Mouse (Mus musculus): ENCODE measurements around the gene Tlr6. TPM values are rescaled to one million over a fixed set of nuclear protein-coding genes. Genes with fewer than 3 reads are reported as not detected.

The Tlr6 gene
- 1 to 10 TPM in 1 of 2 experiments, under 1 TPM in 1; 0.95 to 1.0 TPM for total RNA-seq (2021)
- long read RNA-seq, experiment 1, result 0 reads
- long read RNA-seq, experiment 2, result 0 reads

DNA sequence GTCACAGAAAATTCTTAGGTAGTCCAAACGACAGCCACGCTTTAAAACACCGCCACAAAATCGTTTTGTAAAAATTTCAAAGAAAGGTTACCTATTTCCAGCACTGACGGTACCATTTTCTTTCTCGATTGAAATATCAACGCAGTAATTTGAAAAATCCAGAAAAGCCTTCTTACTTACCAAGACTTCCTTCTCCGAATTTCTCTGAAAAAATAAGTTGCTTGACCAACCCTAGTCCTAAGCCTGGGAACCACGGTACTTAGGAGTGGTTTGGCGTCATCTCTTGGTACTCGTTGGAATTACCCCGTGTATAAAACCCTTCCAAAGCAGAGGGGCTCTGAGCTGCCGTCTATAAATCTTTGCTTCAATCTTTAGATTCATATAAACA lies at the start of gene Tlr6:
Tlr6 (minus strand) TSS at position 255 of the 388 bp plus-strand sequence.
- H3K27ac ChIP-seq, result peak within 1 kb of the TSS; percentile 40; the same call in 1 of the 2 replicates
- peak; percentile 29 to 60 for DNase-seq (ENCODE audit: low spot score in 2 of 2)
- peak within 1 kb of the TSS; percentile 42 for H3K4me3 ChIP-seq
- peak; percentile 88 for TF ChIP-seq CTCF (conservative IDR thresholded peaks at IDR 0.05)

DNA sequence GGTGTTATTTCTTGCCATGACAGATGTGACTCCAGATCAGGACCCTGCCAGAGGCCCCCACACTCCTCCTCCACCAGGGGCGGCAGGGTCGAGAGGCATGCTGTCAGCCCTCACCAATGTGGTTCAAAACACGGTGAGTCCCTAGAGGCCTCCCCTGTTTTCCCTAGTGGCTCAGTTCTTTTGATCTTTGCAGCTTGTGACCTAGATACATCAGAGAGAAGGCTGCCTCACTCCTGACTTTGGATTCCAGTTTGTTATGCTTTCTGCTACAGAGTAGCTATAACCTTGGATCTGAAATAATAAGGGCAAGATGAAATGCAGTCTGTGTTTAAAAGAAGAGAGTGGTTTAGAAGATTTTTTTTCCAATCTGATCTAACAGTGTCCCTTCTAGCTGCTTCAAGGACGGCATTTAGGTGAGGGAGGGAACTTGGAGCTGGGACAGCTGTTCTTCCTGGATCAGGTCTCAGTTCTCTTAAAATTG lies 46.2 kb upstream of the Tlr6 start:
- TF ChIP-seq CTCF (conservative IDR thresholded peaks at IDR 0.05), result peak; percentile 46; the same call in 1 of the 2 replicates
- Histone ChIP-seq H3K27ac (peak overlapping the region; percentile 63), H3K4me3 (no peak overlapping the region)
- DNase-seq (ENCODE audit: low spot score in 2 of 2), result no peak

DNA sequence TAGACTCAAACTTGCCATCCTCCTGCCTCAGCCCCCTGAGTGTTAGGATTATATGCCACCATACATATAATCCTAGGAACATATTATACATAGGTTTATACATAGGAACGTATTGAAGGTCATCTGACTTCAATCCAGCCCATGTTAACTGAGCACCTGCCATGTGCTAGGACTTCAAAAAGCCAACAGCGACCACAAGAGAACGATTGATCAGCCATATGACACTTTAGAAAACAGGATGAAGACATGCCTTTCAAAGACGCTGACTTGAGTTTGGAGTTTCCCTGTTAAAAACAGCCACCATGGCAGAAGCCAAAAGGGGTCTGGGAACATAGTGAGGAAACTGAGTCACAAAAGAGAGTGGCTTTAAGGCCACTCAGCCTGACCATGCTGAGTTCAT lies 45.4 kb upstream of the Tlr6 start:
- TF ChIP-seq CTCF (conservative IDR thresholded peaks at IDR 0.05), result no peak
- H3K27ac ChIP-seq, result 0 out of 2 replicates have a peak overlapping the region, but pooled peaks have one; percentile 63
- no peak overlapping the region for H3K4me3 ChIP-seq
- DNase-seq (ENCODE audit: low spot score in 2 of 2), result no peak

DNA sequence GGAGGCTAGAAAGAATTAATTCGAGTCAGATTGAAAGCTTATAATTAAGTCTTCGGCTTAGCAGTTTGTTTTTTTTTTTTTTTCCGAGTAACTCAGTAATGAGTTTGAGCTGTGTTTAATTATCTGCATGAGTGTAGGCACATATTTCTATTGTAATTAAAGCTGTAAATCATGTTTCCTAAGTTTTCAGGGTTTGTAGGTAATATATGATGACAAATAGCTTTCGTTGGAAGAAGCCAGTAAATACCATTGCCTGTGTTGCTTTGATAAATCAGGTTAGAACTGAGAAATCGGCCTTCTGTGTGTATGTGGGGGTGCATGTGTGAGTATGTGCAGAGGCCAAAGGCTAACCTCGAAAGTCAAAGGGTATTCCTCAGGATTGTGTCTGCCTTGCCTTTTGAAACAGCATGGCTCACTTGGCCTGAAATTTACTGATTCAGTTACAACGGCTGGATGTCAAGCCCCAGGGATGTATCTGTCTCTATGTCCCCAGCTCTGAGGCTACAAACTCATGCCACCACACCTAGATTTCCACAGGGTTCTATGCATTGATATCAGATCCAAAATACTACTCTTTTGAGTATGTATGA lies 44.1 kb upstream of the Tlr6 start:
- no peak for DNase-seq (ENCODE audit: low spot score in 2 of 2)
- Histone ChIP-seq H3K4me3 (no peak overlapping the region), H3K27ac (peak overlapping the region; percentile 53; the same call in 1 of the 2 replicates)
- TF ChIP-seq CTCF (conservative IDR thresholded peaks at IDR 0.05), result no peak

DNA sequence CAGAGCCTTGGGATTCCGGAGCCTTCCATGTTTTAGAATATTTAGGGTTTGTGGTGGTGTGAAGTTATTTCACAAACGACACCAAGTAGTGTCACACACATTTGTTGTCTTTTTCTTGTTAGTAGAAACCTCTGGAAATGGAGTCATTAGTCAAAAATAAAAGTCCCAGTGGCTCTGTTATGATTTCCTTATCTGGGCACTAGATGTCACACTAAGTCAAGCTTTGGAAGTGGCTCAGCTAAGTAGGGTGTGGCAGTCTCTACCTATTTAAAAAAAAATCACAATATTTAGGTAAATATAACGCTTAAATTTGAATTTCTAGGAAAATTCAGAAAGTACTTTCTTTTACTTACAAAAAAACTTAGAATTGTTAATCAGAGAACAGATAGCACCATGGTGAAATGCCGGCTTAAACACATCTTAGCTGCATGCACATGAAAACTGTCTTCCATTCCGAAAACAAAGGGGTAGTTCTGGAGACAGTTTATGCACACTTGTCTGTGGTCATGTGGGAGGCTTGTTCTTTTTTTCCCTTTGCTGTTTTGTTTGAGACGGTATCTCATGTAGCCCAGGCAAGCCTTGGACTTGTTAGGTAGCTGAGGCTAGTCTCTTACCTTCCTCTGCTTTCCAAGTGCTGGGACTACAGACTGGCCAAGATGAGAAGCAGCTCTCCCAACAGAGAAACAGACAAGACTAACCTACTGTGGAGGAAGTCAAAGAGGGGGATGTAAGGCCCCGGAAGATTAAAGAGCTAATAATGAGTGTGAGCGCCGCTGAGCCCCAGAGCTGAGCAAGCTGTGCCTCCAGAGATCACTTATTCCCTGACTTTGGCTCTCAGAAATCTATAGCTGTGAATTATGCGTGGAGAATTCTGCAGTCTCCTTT lies 43.3 kb upstream of the Tlr6 start:
- peak overlapping the region; percentile 0; the same call in 1 of the 2 replicates for H3K4me3 ChIP-seq
- peak overlapping the region; percentile 53 for H3K27ac ChIP-seq
- peak in 1 of 2 experiments; percentile 42 for DNase-seq (ENCODE audit: low spot score in 2 of 2)
- peak; percentile 90 for TF ChIP-seq CTCF (conservative IDR thresholded peaks at IDR 0.05)

- H3K4me3 ChIP-seq, result no peak overlapping the region
- H3K27ac ChIP-seq, result no peak overlapping the region
- no peak for DNase-seq (ENCODE audit: low spot score in 2 of 2)
- TF ChIP-seq CTCF (conservative IDR thresholded peaks at IDR 0.05), result no peak
Measured at GRCm38 (mm10) chr5:64995408-64995807, 35.5 kb upstream of the Tlr6 start.

- peak; percentile 72 for TF ChIP-seq CTCF (conservative IDR thresholded peaks at IDR 0.05)
- peak; percentile 30 to 63 for DNase-seq (ENCODE audit: low spot score in 2 of 2)
Measured at GRCm38 (mm10) chr5:64992540-64992939, 32.6 kb upstream of the Tlr6 start.

GRCm38 (mm10) chr5:64989940-64990339 lies 30.0 kb upstream of the Tlr6 start:
- Histone ChIP-seq H3K4me3 (no peak overlapping the region), H3K27ac (no peak overlapping the region)
- DNase-seq (ENCODE audit: low spot score in 2 of 2), result no peak
- no peak for TF ChIP-seq CTCF (conservative IDR thresholded peaks at IDR 0.05)

More at GRCm38 (mm10) chr5:64992540-64992939, 32.6 kb upstream of the Tlr6 start:
- no peak overlapping the region for H3K27ac ChIP-seq
- no peak overlapping the region; the same call in 1 of the 2 replicates for H3K4me3 ChIP-seq

DNA sequence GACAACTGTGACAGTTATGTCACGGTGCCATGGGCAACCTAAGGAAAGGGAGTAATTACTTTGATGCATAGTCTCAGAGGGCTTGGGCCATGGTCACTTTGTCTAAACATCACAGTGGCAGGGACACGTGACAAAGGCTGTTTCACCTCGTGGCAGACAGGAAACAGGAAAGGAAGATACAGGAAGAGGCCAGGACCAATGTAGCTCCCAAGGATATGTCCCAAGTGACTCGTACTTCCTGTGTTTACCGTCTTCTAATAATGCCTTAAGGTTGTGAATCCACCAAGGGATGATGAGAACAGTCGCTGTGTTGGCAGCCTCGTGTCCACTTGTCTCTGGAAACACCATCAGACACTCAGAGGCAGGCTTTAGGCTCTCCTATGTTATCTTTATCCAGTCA lies 26.1 kb upstream of the Tlr6 start:
- H3K4me3 ChIP-seq, result no peak overlapping the region
- no peak overlapping the region for H3K27ac ChIP-seq
- DNase-seq (ENCODE audit: low spot score in 2 of 2), result no peak
- TF ChIP-seq CTCF (conservative IDR thresholded peaks at IDR 0.05), result no peak

DNA sequence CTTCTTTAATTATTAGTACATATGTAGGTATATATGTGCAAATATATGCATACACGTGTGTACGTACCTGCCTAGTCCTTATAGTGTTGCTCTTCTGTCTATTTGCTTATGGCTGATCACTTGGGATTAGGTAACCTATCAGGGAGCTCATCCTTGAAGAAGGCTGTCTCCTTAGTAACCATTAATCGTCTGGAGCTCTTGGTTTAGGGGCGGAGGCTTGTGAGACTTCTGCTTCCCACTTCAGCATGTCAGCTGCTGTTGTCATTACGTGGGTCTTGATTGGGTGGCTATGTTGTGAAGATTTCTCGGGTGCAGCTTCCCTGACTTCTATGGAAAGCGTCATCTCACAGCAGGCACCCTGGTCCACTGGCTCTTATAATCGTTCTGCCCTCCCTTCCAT lies 17.2 kb upstream of the Tlr6 start:
- peak in 1 of 2 experiments; percentile 58 for DNase-seq (ENCODE audit: low spot score in 2 of 2)
- H3K4me3 ChIP-seq, result no peak overlapping the region
- H3K27ac ChIP-seq, result no peak overlapping the region
- no peak for TF ChIP-seq CTCF (conservative IDR thresholded peaks at IDR 0.05)

GRCm38 (mm10) chr5:64975121-64975520 lies 15.2 kb upstream of the Tlr6 start:
- no peak for DNase-seq (ENCODE audit: low spot score in 2 of 2)
- Histone ChIP-seq H3K4me3 (no peak overlapping the region), H3K27ac (no peak overlapping the region)
- no peak for TF ChIP-seq CTCF (conservative IDR thresholded peaks at IDR 0.05)

DNA sequence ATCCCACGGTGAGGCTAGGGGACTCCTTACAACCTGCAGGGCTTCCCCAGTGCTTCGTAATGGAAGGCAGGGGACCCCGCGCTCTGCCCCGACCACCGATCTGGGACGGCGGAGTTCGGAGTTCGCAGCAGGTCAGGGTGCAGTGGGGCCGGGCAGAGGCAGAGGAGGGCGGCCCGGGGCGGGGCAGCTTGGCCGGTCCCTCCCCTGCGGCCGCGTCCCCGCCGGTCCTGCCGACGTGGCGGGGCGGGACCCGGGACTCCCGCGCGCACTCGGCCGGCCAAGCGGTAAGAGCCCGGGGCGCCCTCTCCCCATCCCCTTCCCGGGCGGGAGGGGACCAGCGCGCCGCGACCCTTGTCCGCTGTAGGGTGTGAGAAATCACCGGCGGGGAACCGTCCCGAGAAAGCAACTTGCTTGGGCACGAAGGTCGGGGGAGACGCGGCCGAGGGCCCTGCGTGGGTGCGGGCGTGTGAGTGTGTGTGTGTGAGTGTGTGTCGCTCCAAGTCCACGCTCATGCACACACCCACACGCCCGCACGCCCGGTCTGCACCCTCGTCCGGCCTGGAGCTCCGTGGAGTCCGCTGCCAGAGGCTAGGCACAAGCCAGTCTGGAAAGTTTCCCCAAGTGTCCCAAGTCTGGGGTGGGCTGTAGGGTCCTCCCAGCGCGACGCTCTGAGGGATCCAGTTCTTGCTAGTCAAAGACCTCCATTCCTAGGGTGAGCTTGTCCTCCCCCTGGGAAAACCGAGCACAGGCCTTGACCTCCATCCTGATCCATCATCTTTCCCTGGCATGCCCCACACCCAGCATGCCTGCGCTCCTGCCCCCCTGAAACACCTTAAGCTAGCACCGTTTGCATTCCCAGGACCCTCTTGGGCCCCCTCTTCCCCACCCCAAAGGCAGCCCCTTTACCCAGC lies 10.2 kb upstream of the Tlr6 start, which contains the start of gene Fam114a1:
Fam114a1 (plus strand) TSS at position 211 of the 911 bp plus-strand sequence.
- TF ChIP-seq CTCF (conservative IDR thresholded peaks at IDR 0.05), result no peak
- Histone ChIP-seq H3K4me3 (peak within 1 kb of the TSS; percentile 70), H3K27ac (peak within 1 kb of the TSS; percentile 54)
- DNase-seq (ENCODE audit: low spot score in 2 of 2), result peak in 1 of 2 experiments; percentile 21

All from layer of hippocampus, adult 2 months (tissue).